Mouse (Mus musculus) hindbrain, postnatal 0 days (tissue): ENCODE measurements around the gene Get4. TPM values are rescaled to one million over a fixed set of nuclear protein-coding genes. Genes with fewer than 3 reads are reported as not detected.

ENCODE experiments used
- ATAC-seq: fragments of 200-750 bp; cut with Nextera tagmentation; 2 replicates; pipeline ENCODE4 v1.8.0; 2017; ENCODE audit warnings: mild to moderate bottlenecking, moderate TSS enrichment, moderate library complexity
- DNase-seq: peaks from one replicate; pipeline ENCODE4 v3.0.0-alpha.2; 2015; ENCODE audit warnings: low spot score
- H3K27ac ChIP-seq: fragments of 300-500 bp; sonication (generic); 2 replicates; pipeline ENCODE4 v1.5.1; 2014; ENCODE audit warnings: mild to moderate bottlenecking
- H3K27me3 ChIP-seq: fragments of 300-500 bp; sonication (generic); 2 replicates; pipeline ENCODE4 v1.6.1; 2014; ENCODE audit warnings: low read length, mixed read lengths; ENCODE audit not compliant: insufficient read depth
- H3K36me3 ChIP-seq: fragments of 300-500 bp; sonication (generic); 2 replicates; pipeline ENCODE4 v1.6.1; 2014; ENCODE audit warnings: low read length, mixed read lengths; ENCODE audit not compliant: insufficient read depth
- H3K4me1 ChIP-seq: fragments of 300-500 bp; sonication (generic); 2 replicates; pipeline ENCODE4 v1.6.1; 2014; ENCODE audit warnings: antibody characterized with exemption, low read length, mixed read lengths; ENCODE audit not compliant: insufficient read depth
- H3K4me2 ChIP-seq: fragments of 300-500 bp; sonication (generic); 2 replicates; pipeline ENCODE4 v1.6.1; 2014; ENCODE audit warnings: low read depth, mild to moderate bottlenecking, low read length, moderate library complexity, mixed read lengths
- H3K4me3 ChIP-seq: fragments of 300-500 bp; sonication (generic); 2 replicates; pipeline ENCODE4 v1.5.1; 2014; ENCODE audit warnings: low read length
- H3K9ac ChIP-seq: fragments of 300-500 bp; sonication (generic); replicated peaks from 2 replicates; pipeline ENCODE4 v1.6.1; 2014; ENCODE audit warnings: mild to moderate bottlenecking, low read length, moderate library complexity, mixed read lengths
- H3K9me3 ChIP-seq: fragments of 300-500 bp; sonication (generic); 2 replicates; pipeline ENCODE4 v1.6.1; 2016; ENCODE audit warnings: low read length, mixed read lengths
- CTCF ChIP-seq: IDR thresholded peaks from 2 replicates; pipeline ENCODE4 v1.5.1; 2016; ENCODE audit warnings: antibody characterized with exemption, control low read depth, low read depth
- WGBS: fragments of 180-500 bp; shearing (Covaris S2); extraction: QIAGEN DNeasy Blood & Tissue Kit; methylation state at CpG from one replicate; pipeline ENCODE4 v1.1.7; 2014; 5-methylcytosine and 5-hydroxymethylcytosine counted together
- polyA plus RNA-seq: library from polyadenylated mRNA; unstranded; fragments of >200 nt; fragmentation: Nextera tagmentation; extraction: Ambion mirVana; gene quantifications from 2 replicates; pipeline ENCODE4 v1.2.1, GENCODE M21; 2015
- total RNA-seq: library from RNA; depleted of rRNA; stranded (reverse); fragments of >200 nt; gene quantifications from 2 replicates; pipeline ENCODE4 v1.2.3, GENCODE M21; 2014

Get4 gene
- total and polyA plus RNA-seq, 2 experiments from 2014 or later, result 49.2 to 141 TPM

DNA sequence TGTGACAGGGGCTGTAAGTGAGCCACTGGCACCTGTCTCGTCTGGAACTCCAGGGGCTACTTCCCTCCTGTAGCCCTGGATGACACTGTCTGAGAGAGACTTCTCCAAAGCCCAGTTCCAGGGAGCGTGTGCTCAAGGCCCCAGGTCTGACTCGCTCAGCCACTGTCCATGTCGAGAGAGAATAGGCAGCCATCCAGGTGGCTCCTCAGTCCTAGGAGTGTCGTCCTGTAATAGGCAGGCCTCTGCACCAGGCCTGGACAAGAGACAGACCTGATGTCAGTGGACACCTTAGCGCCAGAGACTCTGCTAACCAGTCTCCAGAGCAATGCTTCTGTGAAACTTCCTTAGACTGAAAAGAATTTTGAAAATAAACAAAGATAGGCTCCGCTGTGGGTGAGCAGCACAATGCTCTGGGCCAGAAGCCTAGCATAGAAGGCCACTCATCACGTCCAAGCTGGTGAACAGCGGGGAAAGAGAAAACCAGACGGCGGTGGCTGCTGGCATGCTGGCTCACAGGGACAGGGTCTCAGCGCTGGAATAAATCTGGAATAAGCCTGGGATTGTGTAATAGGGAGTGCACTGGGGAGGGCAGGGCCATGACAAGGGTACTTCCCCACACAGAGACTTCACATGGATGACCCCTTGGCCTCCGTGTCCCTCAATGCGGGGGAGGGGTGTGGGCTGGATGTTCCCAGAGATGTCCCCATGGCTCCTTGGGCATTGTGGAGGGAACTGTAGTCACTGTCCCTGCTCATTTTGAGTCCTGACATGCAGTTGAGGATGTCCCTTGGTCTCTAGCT lies 34.2 kb downstream of the Get4 start:
- Histone ChIP-seq H3K27ac (no peak overlapping the region), H3K9ac (no peak overlapping the region), H3K4me3 (no peak overlapping the region), H3K4me2 (no peak overlapping the region), H3K9me3 (no peaks in the 10 kb centered on the region), H3K4me1 (no peaks in the 10 kb centered on the region), H3K27me3 (no peaks in the 10 kb centered on the region), H3K36me3 (no peaks in the 10 kb centered on the region; the same call in 1 of the 2 replicates)
- DNase-seq (no peak), ATAC-seq (no peak)
- 63% methylated on average over 14 of the region's 14 CpGs for WGBS
- TF ChIP-seq CTCF, result no peak

DNA sequence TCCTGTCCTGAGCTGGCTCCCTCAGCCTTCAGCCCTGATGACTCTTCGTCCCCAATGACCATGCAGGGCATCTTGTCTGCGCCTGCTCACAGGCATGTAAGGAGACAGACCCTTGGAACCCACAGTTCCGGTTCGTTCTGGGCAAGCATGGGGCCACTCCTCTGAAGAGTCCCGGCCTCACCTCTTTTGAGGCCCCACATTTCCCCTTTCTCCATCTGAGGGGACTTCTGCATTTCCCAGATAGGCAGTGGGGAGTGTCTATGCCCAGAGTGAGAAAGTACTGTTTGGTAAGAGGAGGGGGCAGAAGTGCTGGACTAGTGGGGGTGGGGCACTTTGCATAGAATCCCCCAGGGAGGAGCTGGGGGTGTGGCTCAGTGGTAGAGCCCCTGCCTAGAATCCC lies 35.0 kb downstream of the Get4 start:
- Histone ChIP-seq H3K4me2 (no peak overlapping the region), H3K9ac (no peak overlapping the region), H3K27ac (no peak overlapping the region), H3K4me3 (no peak overlapping the region), H3K9me3 (no peaks in the 10 kb centered on the region), H3K36me3 (no peaks in the 10 kb centered on the region; the same call in 1 of the 2 replicates), H3K27me3 (no peaks in the 10 kb centered on the region), H3K4me1 (no peaks in the 10 kb centered on the region)
- 96% methylated on average over 5 of the region's 5 CpGs for WGBS
- no peak for DNase-seq
- no peak for ATAC-seq
- TF ChIP-seq CTCF, result no peak

DNA sequence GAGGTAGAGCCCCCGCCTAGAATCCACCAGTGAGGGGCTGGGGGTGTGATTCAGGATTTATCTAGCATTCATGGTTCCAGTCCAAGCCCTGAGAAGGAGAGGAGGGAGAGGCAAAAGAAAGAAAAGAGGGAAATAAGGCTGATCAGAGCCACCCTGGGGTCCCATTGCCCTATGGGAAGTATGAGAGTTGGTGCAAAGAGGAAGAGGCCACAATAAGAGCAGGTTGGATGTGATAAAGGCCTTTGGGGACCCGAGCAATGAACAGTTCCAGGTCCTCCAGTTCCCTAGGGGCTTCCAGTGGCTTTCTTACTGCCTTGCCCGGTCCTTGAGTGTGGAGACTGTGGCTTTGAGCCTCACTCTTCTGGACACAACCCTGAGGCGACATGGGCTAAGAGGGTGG lies 35.7 kb downstream of the Get4 start:
- Histone ChIP-seq H3K27ac (no peak overlapping the region), H3K27me3 (no peaks in the 10 kb centered on the region), H3K9ac (no peak overlapping the region), H3K4me1 (no peaks in the 10 kb centered on the region), H3K4me2 (no peak overlapping the region), H3K9me3 (no peaks in the 10 kb centered on the region), H3K36me3 (no peaks in the 10 kb centered on the region; the same call in 1 of the 2 replicates), H3K4me3 (no peak overlapping the region)
- 83% methylated on average over 4 of the region's 4 CpGs for WGBS
- no peak for ATAC-seq
- no peak for DNase-seq
- no peak for TF ChIP-seq CTCF

DNA sequence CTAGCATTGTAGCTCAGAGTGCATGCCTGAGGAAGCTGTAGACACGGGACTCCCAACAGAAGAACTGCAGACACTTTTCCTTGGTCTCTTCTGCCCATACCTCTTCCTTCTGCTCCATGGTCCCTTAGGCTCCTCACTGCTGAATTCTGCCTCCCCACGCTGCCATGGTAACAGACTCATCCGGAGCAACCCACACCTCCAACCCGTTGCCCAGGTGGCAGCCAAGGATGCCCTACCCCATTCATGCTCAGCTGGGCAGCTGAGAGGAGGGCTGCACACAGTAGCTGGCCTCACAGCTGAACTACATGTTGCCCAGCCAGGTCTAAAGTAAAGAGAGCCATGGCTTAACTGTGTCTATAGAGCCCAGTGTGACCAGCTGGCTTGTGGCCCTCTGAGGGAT lies 36.5 kb downstream of the Get4 start:
- ATAC-seq (no peak), DNase-seq (no peak)
- H3K27me3 ChIP-seq, result no peaks in the 10 kb centered on the region
- H3K9ac ChIP-seq, result no peak overlapping the region
- H3K4me1 ChIP-seq, result no peaks in the 10 kb centered on the region
- no peak overlapping the region for H3K27ac ChIP-seq
- H3K9me3 ChIP-seq, result no peaks in the 10 kb centered on the region
- no peak for TF ChIP-seq CTCF
- no peak overlapping the region for H3K4me3 ChIP-seq
- H3K4me2 ChIP-seq, result no peak overlapping the region
- H3K36me3 ChIP-seq, result no peaks in the 10 kb centered on the region; the same call in 1 of the 2 replicates
- WGBS, result 65% methylated on average over 4 of the region's 4 CpGs

DNA sequence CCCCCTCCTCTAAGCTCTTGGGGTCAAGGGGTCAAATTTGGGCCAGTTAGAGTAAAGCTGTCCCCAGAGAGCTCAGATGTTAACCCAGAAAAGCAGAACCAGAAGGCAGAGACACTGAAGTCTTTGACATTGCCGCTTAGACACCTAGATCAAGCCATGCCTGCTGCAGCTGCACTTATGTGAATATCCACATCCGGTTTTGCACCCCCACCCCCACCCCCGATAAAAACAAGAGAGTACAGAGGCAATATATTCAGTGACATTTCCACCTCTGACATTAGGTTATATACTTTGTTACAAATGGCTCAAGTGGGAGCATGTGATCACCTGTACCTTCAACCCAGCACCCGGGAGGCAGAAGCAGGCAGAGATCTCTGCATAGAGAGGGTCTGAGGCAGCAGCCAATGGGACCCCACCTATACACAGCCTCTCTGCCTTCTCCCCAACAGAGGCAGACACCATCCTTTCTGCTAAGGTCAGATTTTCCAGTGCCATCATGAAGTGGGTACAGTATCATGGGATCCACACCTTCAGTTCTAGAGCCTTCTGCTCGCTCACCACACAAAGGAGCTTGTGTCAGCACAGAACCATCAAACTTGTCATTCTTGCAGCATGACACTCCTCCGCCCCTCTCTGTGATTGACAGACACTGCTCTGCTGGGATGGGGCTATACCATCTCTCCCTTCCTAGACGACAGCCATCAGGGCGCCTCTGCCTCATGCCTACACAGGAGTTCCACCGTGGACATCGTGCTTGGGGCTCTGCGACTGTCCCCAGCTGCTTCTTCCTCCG lies 38.5 kb downstream of the Get4 start:
- Histone ChIP-seq H3K4me3 (no peak overlapping the region), H3K4me2 (no peak overlapping the region), H3K9me3 (no peaks in the 10 kb centered on the region), H3K36me3 (no peaks in the 10 kb centered on the region; the same call in 1 of the 2 replicates), H3K27ac (no peak overlapping the region), H3K4me1 (no peaks in the 10 kb centered on the region), H3K27me3 (no peaks in the 10 kb centered on the region), H3K9ac (no peak overlapping the region)
- ATAC-seq (no peak), DNase-seq (no peak)
- 86% methylated on average over 12 of the region's 12 CpGs for WGBS
- no peak for TF ChIP-seq CTCF

DNA sequence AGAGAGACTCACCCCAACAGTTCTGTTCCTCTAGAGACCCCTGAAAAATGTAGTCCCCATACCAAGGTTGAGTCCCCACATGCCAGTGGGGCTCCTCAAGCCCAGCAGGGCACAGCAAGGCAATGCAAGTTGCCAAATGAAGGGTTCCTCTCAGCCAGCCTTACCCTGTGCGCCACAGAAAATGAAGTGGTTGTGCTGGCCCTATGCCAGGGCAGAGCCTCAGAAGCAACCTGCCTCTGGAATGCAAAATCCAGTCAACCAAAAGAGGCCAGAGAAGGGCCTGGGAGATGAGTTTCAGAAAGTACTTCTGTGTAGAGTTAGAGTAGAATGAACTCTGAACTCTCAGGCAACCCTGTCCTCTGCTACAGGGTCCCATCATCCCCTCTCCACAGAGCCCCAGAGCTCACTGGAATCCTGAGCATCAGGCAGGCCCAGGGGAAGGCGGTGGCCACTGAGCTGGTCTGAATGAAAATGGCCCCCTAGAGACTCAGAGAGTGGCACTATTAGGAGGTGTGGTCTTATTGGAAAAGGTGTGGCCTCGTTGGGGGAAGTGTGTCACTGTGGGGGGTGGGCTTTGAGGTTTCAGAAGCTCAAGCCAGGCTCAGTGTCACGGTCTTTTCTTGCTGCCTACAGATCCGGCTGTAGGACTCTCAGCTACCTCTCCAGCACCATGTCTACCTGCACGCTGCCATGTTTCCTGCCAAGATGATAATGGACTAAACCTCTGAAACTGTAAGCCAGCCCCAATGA lies 39.9 kb downstream of the Get4 start:
- Histone ChIP-seq H3K27me3 (no peaks in the 10 kb centered on the region), H3K4me2 (no peak overlapping the region), H3K9me3 (no peaks in the 10 kb centered on the region), H3K4me3 (no peak overlapping the region), H3K4me1 (no peaks in the 10 kb centered on the region), H3K9ac (no peak overlapping the region), H3K36me3 (no peaks in the 10 kb centered on the region; the same call in 1 of the 2 replicates), H3K27ac (no peak overlapping the region)
- TF ChIP-seq CTCF, result no peak
- no peak for DNase-seq
- 60% methylated on average over 6 of the region's 6 CpGs for WGBS
- ATAC-seq, result no peak
